Mouse (Mus musculus) right cerebral cortex, postnatal 25 days (tissue): ENCODE measurements at regions not wholly inside any gene's neighbourhood (a gene's known extent, or its start where the extent isn't known, plus 50 kb on each side); places are given as distances from the start of the nearest gene placed in this dataset.

Experiments used
- DNase-seq: peaks from one replicate; pipeline ENCODE4 v3.0.0; 2022

DNA sequence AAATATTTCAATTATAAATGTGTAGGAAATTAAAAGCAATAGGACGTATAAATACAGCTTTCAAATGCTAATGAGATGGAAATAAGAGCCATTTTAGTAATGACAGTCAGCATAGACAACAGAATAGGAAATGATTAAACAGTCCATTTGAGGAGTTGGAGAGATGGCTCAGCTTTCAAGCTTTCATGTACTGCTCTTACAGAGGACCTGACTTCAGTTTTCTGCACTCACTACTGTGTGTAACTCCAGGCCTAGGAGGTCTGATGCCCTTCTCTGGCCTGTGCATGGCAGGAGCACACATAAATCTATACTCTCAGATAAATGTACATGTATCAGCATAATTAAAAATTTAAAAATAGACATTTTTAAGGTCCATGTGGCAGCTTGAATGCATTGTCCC, 643.1 kb downstream of the Fgf12 start:
- DNase-seq, result no peak
